Mouse (Mus musculus): ENCODE results near the gene Pigk.

DNA sequence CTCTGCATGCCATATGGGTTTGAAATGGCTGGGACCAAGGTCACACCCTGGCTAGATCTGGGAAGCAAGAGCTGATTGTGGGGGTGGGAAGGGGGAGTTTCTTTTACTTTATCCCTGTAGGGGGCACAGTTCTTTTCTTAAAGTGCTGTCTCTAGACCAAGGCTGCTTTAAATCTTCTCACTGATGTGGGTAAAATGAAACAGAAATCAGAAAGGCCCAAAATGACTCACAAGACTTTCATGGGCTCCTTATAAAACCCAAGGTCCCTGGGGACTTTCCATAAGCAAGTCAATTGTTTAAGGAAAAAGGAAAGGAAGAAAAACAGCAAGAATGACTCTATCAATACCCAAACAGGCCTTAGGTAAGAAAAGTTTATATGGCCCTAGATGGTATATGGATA, 172.8 kb downstream of the Pigk start:
- TF ChIP-seq CTCF (IDR thresholded peaks at IDR 0.05; ENCODE audit: extremely low read depth, insufficient read length, insufficient replicate concordance, low read depth, low read length) (no peak), POLR2A (IDR thresholded peaks at IDR 0.05; ENCODE audit: low read depth, low read length) (no peak)
